Mouse (Mus musculus) C2C12 (cell line): Measurements from ENCODE around the gene Btnl1.

Experiments
- CTCF ChIP-seq: IDR thresholded peaks from one replicate; pipeline ENCODE4 v1.5.1; 2011; ENCODE audit not compliant: control insufficient read depth, insufficient read depth, insufficient read length
- MAX ChIP-seq: IDR thresholded peaks from one replicate; pipeline ENCODE4 v1.6.1; 2011; ENCODE audit warnings: mild to moderate bottlenecking, control low read depth

DNA sequence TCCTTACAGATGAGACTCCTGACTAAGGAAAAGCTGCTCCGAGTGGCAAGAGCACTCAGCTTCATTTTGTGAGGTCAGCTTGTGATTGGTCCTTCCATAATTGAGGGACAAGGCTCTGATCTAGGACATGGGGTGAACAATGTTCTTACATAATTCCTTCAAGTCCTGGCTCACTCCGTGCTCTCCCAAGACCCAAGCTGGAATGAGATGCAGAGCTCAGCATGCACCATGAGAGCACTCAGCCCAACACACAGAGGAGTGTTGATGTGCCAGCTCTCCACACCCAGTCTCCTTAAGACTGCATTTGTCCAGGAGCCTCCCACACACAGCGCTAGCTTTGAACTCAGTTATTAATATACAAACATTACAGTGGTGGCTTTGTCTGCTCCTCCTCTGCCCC, 7.8 kb downstream of the Btnl1 start:
- TF ChIP-seq CTCF (no peak), MAX (no peak)
